7 mouse cellular contexts compared by ENCODE assay signal in the genomic region with DNA sequence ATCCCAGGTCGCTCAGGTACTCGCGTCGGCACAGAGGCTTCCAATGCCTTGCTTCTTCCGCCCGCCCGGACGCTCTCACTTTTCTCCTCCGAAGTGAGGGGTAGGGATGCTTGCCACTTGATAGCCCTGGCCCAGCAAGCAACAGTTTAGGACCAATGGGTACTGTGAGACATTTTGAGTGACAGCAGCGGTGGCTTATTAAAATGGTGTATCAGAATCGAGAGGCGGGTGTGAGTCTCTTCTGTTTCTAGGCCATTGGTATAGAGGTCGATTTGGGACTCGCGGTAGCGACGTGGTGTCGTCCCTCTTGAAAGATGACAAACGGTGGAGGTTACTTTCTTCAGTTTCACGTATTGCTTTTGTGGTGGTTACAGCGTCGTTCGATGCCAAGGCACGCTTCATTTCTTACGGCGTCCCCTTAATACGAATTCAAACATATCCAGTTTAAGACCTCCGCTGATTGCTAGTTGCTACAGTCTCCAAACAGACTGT. TPM values are rescaled to one million over a fixed set of nuclear protein-coding genes. Genes with fewer than 3 reads are reported as not detected.
DNase-seq lines count a peak whose midpoint lies in the region; ATAC-seq and TF ChIP-seq lines count a peak whose summit lies in the region.

No protein-coding gene starts in this region.

- H3K4me3 ChIP-seq in intestine, embryonic 15.5 days (replicated peaks): peak overlapping the region; percentile 65
- peak overlapping the region; percentile 94 for H3K4me3 ChIP-seq in midbrain, embryonic 10.5 days
- peak overlapping the region; percentile 86 for H3K4me3 ChIP-seq in small intestine, adult 2 months (ENCODE audit: low read depth, low read length)

- ATAC-seq in intestine, embryonic 15.5 days: peak; percentile 97

- under 1% methylated on average over 28 of the region's 28 CpGs for WGBS in intestine, embryonic 15.5 days
- 1% methylated on average over 28 of the region's 28 CpGs for WGBS in midbrain, embryonic 10.5 days
- WGBS in small intestine, adult 2 months: under 1% methylated on average over 28 of the region's 28 CpGs

- H3K9ac ChIP-seq in intestine, embryonic 15.5 days: peak overlapping the region; percentile 81

- peak overlapping the region; percentile 59 for H3K4me2 ChIP-seq in intestine, embryonic 15.5 days (replicated peaks)

- TF ChIP-seq CTCF in small intestine, adult 2 months (IDR thresholded peaks at IDR 0.05; ENCODE audit: extremely low read depth, insufficient read length, insufficient replicate concordance, low read depth, low read length): no peak

- DNase-seq in adrenal gland, adult 8-10 months: peak; percentile 90
- DNase-seq in embryo, embryonic 11.5 days (ENCODE audit: low read depth, low spot score): peak; percentile 77
- DNase-seq in gastrocnemius, postnatal 36 days: peak; percentile 73 to 78
- DNase-seq in left cerebral cortex, postnatal 25 days (ENCODE audit: low spot score in 2 of 2): peak; percentile 91 to 96
- DNase-seq in midbrain, embryonic 10.5 days (ENCODE audit: low spot score): peak; percentile 78

- intact Hi-C loops in gastrocnemius, postnatal 36 days (cut with DNase I): no loop called here
- intact Hi-C loops in left cerebral cortex, postnatal 25 days (cut with DNase I): no loop called here

- H3K9me3 ChIP-seq in intestine, embryonic 15.5 days: no peaks in the 10 kb centered on the region
- no peaks in the 10 kb centered on the region for H3K9me3 ChIP-seq in midbrain, embryonic 10.5 days (replicated peaks)

- H3K36me3 ChIP-seq in intestine, embryonic 15.5 days: no peaks in the 10 kb centered on the region
- no peaks in the 10 kb centered on the region for H3K36me3 ChIP-seq in midbrain, embryonic 10.5 days
- H3K36me3 ChIP-seq in small intestine, adult 2 months (ENCODE audit: control insufficient read depth, insufficient read depth, low read length): no peaks in the 10 kb centered on the region

- TF ChIP-seq POLR2A in small intestine, adult 2 months (IDR thresholded peaks at IDR 0.05; ENCODE audit: low read depth, low read length): no peak

- peak overlapping the region; percentile 80 for H3K27ac ChIP-seq in intestine, embryonic 15.5 days
- H3K27ac ChIP-seq in midbrain, embryonic 10.5 days (replicated peaks): peak overlapping the region; percentile 94
- peak overlapping the region; percentile 89 for H3K27ac ChIP-seq in small intestine, adult 2 months (ENCODE audit: insufficient read depth, low read depth, low read length)

- H3K4me1 ChIP-seq in intestine, embryonic 15.5 days (replicated peaks): peaks cover 5% of the 10 kb centered on the region; the same call in 1 of the 2 replicates
- H3K4me1 ChIP-seq in midbrain, embryonic 10.5 days: peaks cover 16% of the 10 kb centered on the region
- peaks cover 2% of the 10 kb centered on the region; the same call in 1 of the 2 replicates for H3K4me1 ChIP-seq in small intestine, adult 2 months (ENCODE audit: control insufficient read depth, insufficient read depth, insufficient read length, low read length)

- H3K27me3 ChIP-seq in intestine, embryonic 15.5 days (replicated peaks): no peaks in the 10 kb centered on the region
- H3K27me3 ChIP-seq in midbrain, embryonic 10.5 days (ENCODE audit: low read depth, poor library complexity, severe bottlenecking): no peaks in the 10 kb centered on the region
- no peaks in the 10 kb centered on the region for H3K27me3 ChIP-seq in small intestine, adult 2 months (ENCODE audit: control insufficient read depth, insufficient read depth, low read length)

RNA-seq across cellular contexts. Expression of gene Fbxo8, which starts 0.5 kb away (rescaled TPM):
- total RNA-seq in adrenal gland, adult 8-10 months (2022): 10 to 100 TPM; 48.2 to 63.7 (median 53.0) TPM
- total RNA-seq in gastrocnemius, postnatal 36 days (2021): 10 to 100 TPM; 27.3 to 27.6 TPM
- 40.4 and 41.6 TPM in 2 replicates for polyA plus RNA-seq in intestine, embryonic 15.5 days (2015; fragmentation: Nextera tagmentation; extraction: Ambion mirVana)
- 10 to 100 TPM; 37.4 to 41.9 TPM for total RNA-seq in left cerebral cortex, postnatal 25 days (2021)
- 25.0 and 32.2 TPM in 2 replicates for polyA plus RNA-seq in midbrain, embryonic 10.5 days (2016; fragmentation: Nextera tagmentation; extraction: Ambion mirVana)
- polyA plus RNA-seq in small intestine, adult 2 months (2012; rRNA removed): 10.7 and 30.6 TPM in 2 replicates

RNA-seq across cellular contexts. Expression of gene Cep44, which starts 0.6 kb away (rescaled TPM):
- 10 to 100 TPM; 23.5 to 43.6 (median 28.4) TPM for total RNA-seq in adrenal gland, adult 8-10 months (2022)
- total RNA-seq in gastrocnemius, postnatal 36 days (2021): 1 to 10 TPM; 7.4 to 7.8 TPM
- polyA plus RNA-seq in intestine, embryonic 15.5 days (2015; fragmentation: Nextera tagmentation; extraction: Ambion mirVana): 28.7 and 31.5 TPM in 2 replicates
- total RNA-seq in left cerebral cortex, postnatal 25 days (2021): 10 to 100 TPM; 20.6 to 24.3 TPM
- polyA plus RNA-seq in midbrain, embryonic 10.5 days (2016; fragmentation: Nextera tagmentation; extraction: Ambion mirVana): 34.9 and 36.2 TPM in 2 replicates
- polyA plus RNA-seq in small intestine, adult 2 months (2012; rRNA removed): 0.98 and 3.8 TPM in 2 replicates

Comparison
In these comparisons a context has a peak if more than half of its experiments do, and no peak if none do; other contexts are left out.
1. Peak in every context shown above with its lines: DNase-seq, ATAC-seq, H3K4me3 ChIP-seq and H3K27ac ChIP-seq.